Mouse (Mus musculus): ENCODE results near the gene Itgb6.

DNA sequence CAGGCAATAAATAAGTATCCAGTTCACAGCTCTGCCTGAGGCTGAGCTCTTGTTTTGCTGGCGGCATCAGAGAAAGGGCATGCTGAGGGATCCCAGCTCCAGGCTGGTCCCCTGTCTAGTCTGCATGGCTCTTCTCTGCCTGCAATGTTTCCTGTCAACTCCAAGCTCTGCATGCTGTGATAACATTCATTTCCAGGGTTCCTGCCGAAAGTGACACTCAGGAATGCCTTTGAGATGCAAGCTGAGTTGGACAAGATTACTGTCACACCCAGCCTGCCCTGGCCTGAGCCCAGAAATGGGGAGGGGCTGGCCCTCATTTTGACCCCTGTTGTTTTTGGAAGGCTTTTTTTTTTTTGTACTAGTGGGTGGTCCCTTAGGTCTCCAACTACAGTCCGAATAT is 7.6 kb upstream of the Itgb6 start:
- TF ChIP-seq GATA1 (IDR thresholded peaks at IDR 0.05; ENCODE audit: borderline replicate concordance, low read length) (no peak), FLI1 (IDR thresholded peaks at IDR 0.05; ENCODE audit: low read length) (no peak)

Data from megakaryocyte, embryonic 14.5 days (primary cell).